Mouse (Mus musculus): ENCODE measurements around the gene Scaf11.

Scaf11 gene

DNA sequence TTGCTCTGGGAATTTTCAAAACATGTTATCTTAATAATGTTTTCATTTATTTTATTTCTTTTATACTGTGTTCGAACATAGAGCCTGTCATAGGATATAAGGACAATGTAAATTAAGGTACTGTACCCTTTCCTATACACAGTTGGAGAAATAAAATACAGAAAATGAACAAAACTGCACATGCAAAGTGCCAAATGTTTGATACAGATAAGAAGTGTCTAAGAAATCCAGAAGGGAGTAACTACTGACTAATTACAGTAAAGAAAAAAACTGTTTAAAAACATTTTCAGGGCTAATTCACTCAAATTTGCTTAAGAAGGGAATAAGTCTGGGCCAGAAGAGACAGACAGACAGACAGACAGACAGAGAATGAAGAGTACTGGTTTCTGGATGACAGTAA, 7.3 kb downstream of the Scaf11 start:
- TF ChIP-seq GATA4 (IDR thresholded peaks at IDR 0.05; ENCODE audit: insufficient replicate concordance, low read length), result no peak

DNA sequence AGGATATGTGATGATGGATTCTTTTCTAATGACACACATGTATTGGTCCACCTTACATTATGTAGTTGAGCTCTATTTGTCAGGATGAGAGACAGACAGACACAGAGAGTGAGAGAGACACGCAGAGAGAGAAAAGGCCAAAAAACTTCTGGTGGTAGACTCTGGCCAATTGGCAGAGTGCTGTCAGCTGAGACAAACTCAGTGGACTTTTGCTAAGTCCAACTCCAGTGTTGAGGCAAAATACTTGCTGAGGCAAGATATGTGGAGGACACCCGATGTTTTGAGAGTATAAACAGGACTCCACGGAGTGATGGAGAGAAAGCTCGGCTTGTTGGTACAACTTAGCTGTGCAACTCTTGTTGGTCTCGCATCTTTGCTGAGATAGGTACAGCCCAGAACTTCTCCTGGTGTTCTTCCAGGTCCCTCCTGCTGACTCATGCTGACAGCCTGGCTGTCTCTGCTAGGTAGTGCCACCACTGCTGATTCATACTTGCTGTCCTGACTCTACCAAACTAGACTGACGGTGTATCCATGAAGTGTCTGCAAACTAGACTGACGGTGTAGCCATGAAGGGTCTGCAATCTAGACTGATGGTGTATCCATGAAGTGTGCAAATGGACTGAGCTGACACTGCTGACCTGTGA, 11.9 kb downstream of the Scaf11 start:
- TF ChIP-seq GATA4 (IDR thresholded peaks at IDR 0.05; ENCODE audit: insufficient replicate concordance, low read length), result no peak

GRCm38 (mm10) chr15:96446785-96447184, 13.9 kb downstream of the Scaf11 start:
- TF ChIP-seq GATA4 (IDR thresholded peaks at IDR 0.05; ENCODE audit: insufficient replicate concordance, low read length), result no peak

DNA sequence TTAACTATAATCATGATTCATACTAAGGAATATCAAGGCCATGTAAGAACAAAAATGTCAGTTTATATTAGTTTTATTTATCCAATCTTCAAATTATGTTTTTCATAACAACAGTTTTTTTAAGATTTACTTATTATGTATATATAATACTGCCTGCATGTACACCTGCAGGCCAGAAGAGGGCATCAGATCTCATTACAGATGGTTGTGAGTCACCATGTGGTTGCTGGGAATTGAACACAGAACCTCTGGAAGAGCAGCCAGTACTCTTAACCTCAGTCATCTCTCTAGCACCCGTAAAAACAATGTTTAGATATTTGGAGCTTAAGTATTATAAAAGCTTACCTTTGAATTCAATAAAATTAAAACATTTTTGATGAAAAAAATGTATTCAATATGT, 26.4 kb downstream of the Scaf11 start:
- no peak for TF ChIP-seq GATA4 (IDR thresholded peaks at IDR 0.05; ENCODE audit: insufficient replicate concordance, low read length)

DNA sequence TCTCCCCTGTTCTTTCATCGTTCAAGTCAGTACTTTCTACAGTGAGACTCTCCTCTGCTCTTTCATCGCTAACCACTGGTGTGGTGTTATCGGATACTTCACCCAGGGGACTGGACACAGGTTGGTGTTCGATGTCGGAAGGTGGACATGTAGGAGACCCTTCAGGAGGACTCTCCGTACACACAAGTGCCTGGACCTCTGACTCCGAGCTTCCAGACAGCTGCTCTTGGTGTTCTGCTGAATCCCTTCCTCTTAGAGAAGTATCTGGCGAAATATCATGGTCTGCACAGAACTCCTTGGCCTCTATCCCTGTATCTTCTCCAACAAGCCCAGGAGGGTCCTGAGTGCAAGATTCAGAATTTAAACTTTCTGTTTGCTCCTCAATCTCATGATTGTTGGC, 40.7 kb downstream of the Scaf11 start:
- no peak for TF ChIP-seq GATA4 (IDR thresholded peaks at IDR 0.05; ENCODE audit: insufficient replicate concordance, low read length)

DNA sequence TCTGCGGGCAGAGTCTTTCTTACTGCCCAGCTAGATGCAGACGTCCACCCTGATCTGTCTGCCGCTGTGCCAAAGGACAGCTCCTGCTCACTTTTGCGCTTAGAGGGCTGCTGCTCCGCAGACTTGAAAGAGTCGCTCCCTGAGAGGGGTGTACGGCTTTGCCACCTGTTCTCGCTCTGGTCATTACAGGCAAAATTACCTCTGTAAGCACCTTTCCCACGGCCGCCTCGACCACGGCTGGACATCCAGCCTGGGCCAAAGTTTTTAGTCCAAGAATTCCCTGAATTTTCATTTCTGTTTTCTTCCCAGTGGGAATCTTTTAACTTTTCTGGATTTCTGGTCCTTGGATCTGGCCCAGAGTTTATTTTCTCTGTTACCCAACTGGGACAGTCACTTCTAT, 42.5 kb downstream of the Scaf11 start:
- TF ChIP-seq GATA4 (IDR thresholded peaks at IDR 0.05; ENCODE audit: insufficient replicate concordance, low read length), result no peak

DNA sequence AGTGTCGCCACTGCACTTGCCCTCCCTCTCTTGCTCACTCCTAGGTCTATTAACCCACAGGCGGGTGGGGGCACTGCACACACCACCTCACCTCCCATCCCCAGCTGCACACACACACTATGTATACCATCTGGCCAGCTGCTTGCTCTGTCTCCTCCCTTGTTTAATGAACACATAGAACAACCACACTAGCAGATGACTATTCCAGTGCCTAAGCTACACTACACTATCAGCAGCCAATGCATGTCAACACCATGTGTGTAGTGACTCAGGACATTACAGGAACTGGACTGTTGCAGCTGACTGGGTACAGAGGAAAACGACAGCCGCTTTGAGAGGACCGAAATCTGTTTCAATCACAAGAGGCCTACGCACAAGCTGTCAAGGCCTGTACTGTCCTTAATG, 51.9 kb downstream of the Scaf11 start:
- TF ChIP-seq GATA4 (IDR thresholded peaks at IDR 0.05; ENCODE audit: insufficient replicate concordance, low read length), result no peak

- no peak for TF ChIP-seq GATA4 (IDR thresholded peaks at IDR 0.05; ENCODE audit: insufficient replicate concordance, low read length)
These were observed 53.5 kb downstream of the Scaf11 start for GRCm38 (mm10) chr15:96407151-96407550.

DNA sequence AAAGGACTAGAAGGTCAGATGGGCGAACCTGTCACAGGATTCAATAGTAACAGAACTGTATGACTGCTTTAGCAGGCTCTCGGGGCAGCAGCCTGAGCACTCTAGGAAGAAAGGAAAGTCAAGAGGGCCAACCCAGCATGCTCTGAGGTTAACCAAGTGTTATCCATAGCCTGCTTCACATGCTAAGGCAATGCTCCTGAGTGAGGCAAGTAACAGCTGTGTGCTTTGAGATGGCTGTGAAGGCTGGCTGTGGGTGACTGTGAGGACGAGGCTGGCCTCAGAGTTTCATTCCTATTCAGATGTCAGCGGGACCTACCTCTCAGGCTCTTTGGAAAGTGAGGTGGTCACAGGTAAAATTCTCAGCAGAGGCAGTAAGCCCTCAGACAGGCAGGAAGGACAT, 54.4 kb downstream of the Scaf11 start:
- TF ChIP-seq GATA4 (IDR thresholded peaks at IDR 0.05; ENCODE audit: insufficient replicate concordance, low read length), result no peak

- TF ChIP-seq GATA4 (IDR thresholded peaks at IDR 0.05; ENCODE audit: insufficient replicate concordance, low read length), result no peak
These were observed 55.1 kb downstream of the Scaf11 start for GRCm38 (mm10) chr15:96405548-96405947.

GRCm38 (mm10) chr15:96398333-96398732, 62.3 kb downstream of the Scaf11 start:
- no peak for TF ChIP-seq GATA4 (IDR thresholded peaks at IDR 0.05; ENCODE audit: insufficient replicate concordance, low read length)

DNA sequence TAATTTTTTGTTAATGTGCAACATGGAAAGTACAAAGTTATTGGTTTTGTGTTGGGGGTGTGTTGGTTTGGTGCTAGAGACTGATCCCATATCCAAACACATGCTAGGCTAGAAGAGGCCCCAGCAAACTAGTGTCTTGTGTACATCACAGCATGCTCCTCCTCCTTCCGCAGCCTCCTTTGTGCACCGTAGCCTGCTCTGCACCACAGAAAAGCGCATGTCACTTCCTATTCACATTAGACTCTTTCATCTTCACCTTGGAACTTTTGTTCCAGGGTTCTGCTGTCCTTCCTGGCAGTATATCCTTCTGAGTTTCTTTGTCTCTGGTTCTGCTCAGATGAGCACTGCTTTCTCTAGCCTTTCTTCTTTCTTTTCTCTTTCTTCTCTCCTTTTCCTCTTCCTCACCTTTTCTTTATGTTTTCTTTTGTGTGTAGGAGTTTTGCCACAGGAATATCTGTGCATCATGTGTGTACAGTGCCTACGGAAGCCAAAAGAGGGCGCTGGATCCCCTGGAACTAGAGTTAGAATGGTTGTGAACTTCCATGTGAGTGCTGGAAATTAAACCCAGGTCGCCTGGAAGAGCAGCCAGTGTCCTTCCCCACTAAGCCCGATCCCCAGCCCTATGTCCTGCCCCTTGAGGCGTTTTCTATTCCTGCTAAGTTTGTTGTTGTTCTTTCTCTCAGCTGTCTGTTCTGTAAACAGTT, 63.9 kb downstream of the Scaf11 start:
- no peak for TF ChIP-seq GATA4 (IDR thresholded peaks at IDR 0.05; ENCODE audit: insufficient replicate concordance, low read length)

GRCm38 (mm10) chr15:96395071-96395470, 65.6 kb downstream of the Scaf11 start:
- TF ChIP-seq GATA4 (IDR thresholded peaks at IDR 0.05; ENCODE audit: insufficient replicate concordance, low read length), result no peak

DNA sequence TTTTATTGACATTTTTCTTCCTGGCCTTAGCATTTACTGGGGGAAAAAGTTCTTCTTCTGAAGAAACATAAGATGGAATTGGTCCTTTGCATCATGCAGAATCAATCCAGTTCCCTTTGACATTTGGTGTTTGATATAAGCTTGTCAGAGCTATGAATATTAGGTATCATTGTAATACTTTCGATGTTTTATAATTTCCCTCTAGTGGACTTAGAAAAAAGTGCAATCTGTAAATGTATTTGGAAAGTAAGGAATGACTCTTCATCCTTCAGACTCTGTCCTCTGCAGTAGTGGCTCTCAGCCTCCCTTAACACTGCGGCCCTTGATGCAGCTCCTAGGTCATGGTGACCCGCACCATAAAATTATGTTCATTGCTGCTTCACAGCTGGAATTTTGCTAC, 67.8 kb downstream of the Scaf11 start:
- no peak for TF ChIP-seq GATA4 (IDR thresholded peaks at IDR 0.05; ENCODE audit: insufficient replicate concordance, low read length)

DNA sequence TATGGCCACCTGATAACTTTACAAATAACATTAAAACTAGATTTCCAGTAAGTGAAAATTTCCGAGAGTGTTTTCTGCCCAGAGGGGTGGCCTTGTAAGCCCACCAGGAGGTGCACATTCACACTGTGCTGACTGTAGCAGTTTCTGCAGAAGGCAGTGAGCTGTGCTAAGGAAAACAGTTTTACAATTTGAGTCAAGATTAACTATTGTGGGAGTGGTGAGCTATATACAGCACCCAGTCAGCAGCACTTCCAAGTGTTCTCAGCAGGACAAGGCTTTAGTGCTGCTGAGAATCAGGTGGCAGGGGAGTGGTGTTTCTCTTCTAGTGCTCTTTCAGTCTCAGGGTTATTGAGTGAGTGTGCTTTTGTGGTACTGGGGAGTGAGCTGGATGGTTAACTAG, 72.1 kb downstream of the Scaf11 start:
- no peak for TF ChIP-seq GATA4 (IDR thresholded peaks at IDR 0.05; ENCODE audit: insufficient replicate concordance, low read length)

DNA sequence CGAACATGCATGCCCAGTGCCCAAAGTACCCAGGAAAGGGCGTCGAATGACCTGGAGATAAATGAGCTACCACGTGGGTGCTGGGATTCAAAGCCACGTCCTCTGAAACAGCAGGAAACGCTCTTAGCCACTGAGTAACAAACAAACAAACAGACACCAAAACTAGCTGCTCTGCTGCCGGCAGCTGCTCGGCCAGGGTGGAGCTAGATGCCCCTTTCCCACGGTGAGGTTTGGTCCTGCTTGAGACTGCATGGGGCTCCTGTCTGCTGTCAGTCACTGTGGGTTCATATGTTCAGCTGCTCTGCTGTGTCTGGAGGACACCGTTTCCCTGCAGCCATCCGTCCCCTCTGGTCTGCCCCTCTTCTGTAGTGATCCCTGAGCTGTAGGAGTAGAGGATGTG, 78.4 kb downstream of the Scaf11 start:
- TF ChIP-seq GATA4 (IDR thresholded peaks at IDR 0.05; ENCODE audit: insufficient replicate concordance, low read length), result no peak

- TF ChIP-seq GATA4 (IDR thresholded peaks at IDR 0.05; ENCODE audit: insufficient replicate concordance, low read length), result no peak
These were observed 82.9 kb downstream of the Scaf11 start for GRCm38 (mm10) chr15:96377701-96378100.
